Mouse (Mus musculus): ENCODE data around the gene Sh2d2a. TPM values are rescaled to one million over a fixed set of nuclear protein-coding genes. Genes with fewer than 3 reads are reported as not detected.
A peak's percentile ranks its signal among the peaks of the same experiment; 100 is the strongest.
"Not testable (repeated sequence)": the region's sequence is repeated elsewhere in the genome, so short reads cannot be mapped to it uniquely, and the experiment has no call there.

Gene Sh2d2a
- total and polyA plus RNA-seq, 3 experiments, result not detected

GRCm38 (mm10) chr3:87859813-87860212 lies 13.3 kb downstream of the Sh2d2a start (continued):
- TF ChIP-seq HCFC1 (IDR thresholded peaks at IDR 0.05; ENCODE audit: low read depth, low read length), result 0 out of 2 replicates have a peak, but pooled peaks have one; percentile 36

DNA sequence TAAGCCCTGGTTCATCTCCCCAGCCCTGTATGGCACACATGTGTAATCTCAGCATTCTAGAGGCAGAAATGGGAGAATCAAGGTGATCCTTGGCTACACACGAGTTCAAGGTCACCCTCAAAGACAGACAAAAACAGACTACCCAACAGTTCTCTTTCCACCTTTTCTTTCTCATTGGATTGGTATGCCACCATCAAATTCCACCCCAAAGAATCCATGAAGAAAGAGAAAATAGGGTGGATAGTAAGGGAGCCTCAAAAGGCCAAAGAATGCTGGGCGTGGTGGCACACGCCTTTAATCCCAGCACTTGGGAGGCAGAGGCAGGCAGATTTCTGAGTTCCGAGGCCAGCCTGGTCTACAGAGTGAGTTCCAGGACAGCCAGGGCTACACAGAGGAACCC lies 17.6 kb downstream of the Sh2d2a start:
- H3K79me2 ChIP-seq (ENCODE audit: control insufficient read depth, insufficient read depth, low read length, poor library complexity); DNase-seq (ENCODE audit: low read depth, low spot score); H3K27me3 ChIP-seq (ENCODE audit: control insufficient read depth in 1 of 2, insufficient read depth in 2 of 2, low read length in 2 of 2); H3K9ac ChIP-seq (ENCODE audit: control insufficient read depth, low read depth, low read length, poor library complexity, severe bottlenecking); H3K9me3 ChIP-seq (replicated peaks; ENCODE audit: insufficient read depth, low read length); H3K4me1 ChIP-seq (ENCODE audit: control insufficient read depth in 1 of 2, insufficient read depth in 2 of 2, low read length in 2 of 2); H3K27ac ChIP-seq (ENCODE audit: control insufficient read depth, low read depth, low read length); H3K4me3 ChIP-seq (ENCODE audit: control insufficient read depth in 1 of 2, insufficient read depth in 1 of 2, low read depth in 2 of 2, low read length in 2 of 2): not testable (repeated sequence)
- peaks cover 0 to 21% of the 10 kb centered on the region in 2 experiments; a peak in 2 of 4 replicates for H3K36me3 ChIP-seq (ENCODE audit: control insufficient read depth in 1 of 2, insufficient read depth in 2 of 2, low read length in 2 of 2)

DNA sequence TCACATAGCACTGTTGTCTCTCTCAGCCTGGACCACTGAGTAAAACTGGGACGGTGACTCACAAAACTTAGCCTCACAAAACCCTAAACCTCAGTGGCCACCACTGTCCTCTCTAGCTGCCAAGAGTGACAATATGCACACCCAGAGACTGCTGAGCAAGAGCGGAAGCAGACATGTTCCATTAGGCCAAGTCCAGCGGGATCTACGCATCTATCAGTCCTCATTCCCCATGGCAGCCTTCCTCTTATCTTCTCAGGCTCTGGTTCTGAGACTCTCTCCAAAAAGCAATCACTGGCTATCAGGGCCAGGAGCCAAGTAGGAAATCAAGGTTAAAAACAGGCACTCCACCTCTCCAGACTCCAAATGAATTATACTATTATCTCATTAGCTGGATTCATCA lies 31.2 kb downstream of the Sh2d2a start:
- Histone ChIP-seq H3K4me1 (ENCODE audit: control insufficient read depth in 1 of 2, insufficient read depth in 2 of 2, low read length in 2 of 2) (no peaks in the 10 kb centered on the region), H3K36me3 (ENCODE audit: control insufficient read depth in 1 of 2, insufficient read depth in 2 of 2, low read length in 2 of 2) (peaks cover 2 to 10% of the 10 kb centered on the region in 2 experiments; a peak in 3 of 4 replicates), H3K27me3 (ENCODE audit: control insufficient read depth in 1 of 2, insufficient read depth in 2 of 2, low read length in 2 of 2) (no peaks in the 10 kb centered on the region), H3K27ac (ENCODE audit: control insufficient read depth, low read depth, low read length) (no peak overlapping the region), H3K4me3 (ENCODE audit: control insufficient read depth in 1 of 2, insufficient read depth in 1 of 2, low read depth in 2 of 2, low read length in 2 of 2) (no peak overlapping the region), H3K79me2 (ENCODE audit: control insufficient read depth, insufficient read depth, low read length, poor library complexity) (peaks cover 13% of the 10 kb centered on the region), H3K9ac (ENCODE audit: control insufficient read depth, low read depth, low read length, poor library complexity, severe bottlenecking) (no peak overlapping the region), H3K9me3 (replicated peaks; ENCODE audit: insufficient read depth, low read length) (no peaks in the 10 kb centered on the region)
- no peak for DNase-seq (ENCODE audit: low read depth, low spot score)
- TF ChIP-seq TAL1 (IDR thresholded peaks at IDR 0.05; ENCODE audit: low read length) (no peak), JUND (IDR thresholded peaks at IDR 0.05; ENCODE audit: low read depth, low read length) (no peak), MXI1 (IDR thresholded peaks at IDR 0.05; ENCODE audit: low read depth, low read length) (no peak), USF2 (IDR thresholded peaks at IDR 0.05; ENCODE audit: borderline replicate concordance in 1 of 2, insufficient read depth in 1 of 2, low read depth in 1 of 2, low read length in 2 of 2) (no peak), ZNF384 (IDR thresholded peaks at IDR 0.05; ENCODE audit: low read depth, low read length) (no peak), NRF1 (IDR thresholded peaks at IDR 0.05; ENCODE audit: insufficient read depth, low read depth, low read length, poor library complexity, severe bottlenecking) (no peak), GATA1 (IDR thresholded peaks at IDR 0.05; ENCODE audit: low read depth, low read length) (no peak), CHD2 (IDR thresholded peaks at IDR 0.05; ENCODE audit: low read length) (no peak), UBTF (IDR thresholded peaks at IDR 0.05; ENCODE audit: borderline replicate concordance, insufficient read depth, low read depth, low read length) (no peak), POLR2A (IDR thresholded peaks at IDR 0.05; ENCODE audit: control insufficient read depth in 1 of 2, insufficient read depth in 1 of 2, low read depth in 1 of 2, low read length in 2 of 2, poor library complexity in 1 of 2) (no peak), TBP (IDR thresholded peaks at IDR 0.05; ENCODE audit: low read depth, low read length) (no peak), HCFC1 (IDR thresholded peaks at IDR 0.05; ENCODE audit: low read depth, low read length) (no peak)

DNA sequence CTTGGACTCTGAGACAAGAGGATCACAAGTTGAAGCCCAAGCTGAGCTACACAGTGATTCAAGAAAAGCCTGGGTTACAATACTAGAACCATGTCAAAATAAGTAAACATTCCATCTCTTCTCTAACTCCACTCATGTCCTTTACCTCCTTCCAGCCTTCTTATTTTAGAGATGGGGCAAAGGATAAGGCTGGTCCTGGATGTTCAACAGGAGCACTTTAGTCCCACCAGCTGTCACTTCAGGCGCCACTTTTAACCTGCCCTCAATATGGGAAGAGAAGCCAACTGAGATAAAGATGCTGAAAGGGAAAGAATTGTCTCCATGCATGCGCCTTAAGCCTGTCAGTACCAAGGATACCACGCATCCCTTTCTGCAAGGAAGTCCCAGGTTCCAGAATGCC lies 37.7 kb downstream of the Sh2d2a start:
- H3K36me3 ChIP-seq (ENCODE audit: control insufficient read depth in 1 of 2, insufficient read depth in 2 of 2, low read length in 2 of 2), result peaks cover 4 to 16% of the 10 kb centered on the region in 2 experiments; a peak in 3 of 4 replicates
- H3K27ac ChIP-seq (ENCODE audit: control insufficient read depth, low read depth, low read length), result peak overlapping the region; percentile 65; the same call in 1 of the 2 replicates
- H3K27me3 ChIP-seq (ENCODE audit: control insufficient read depth in 1 of 2, insufficient read depth in 2 of 2, low read length in 2 of 2), result no peaks in the 10 kb centered on the region
- no peak for DNase-seq (ENCODE audit: low read depth, low spot score)
- TF ChIP-seq CTCF (IDR thresholded peaks at IDR 0.05 in 2 of 3, conservative IDR thresholded peaks at IDR 0.05 in 1 of 3; ENCODE audit: control insufficient read depth in 1 of 3, insufficient read depth in 1 of 3, low read depth in 2 of 3, low read length in 3 of 3, poor library complexity in 1 of 3, severe bottlenecking in 1 of 3) (no peak), RCOR1 (IDR thresholded peaks at IDR 0.05; ENCODE audit: low read depth, low read length) (no peak), GABPA (IDR thresholded peaks at IDR 0.05; ENCODE audit: low read depth, low read length) (no peak), NRF1 (IDR thresholded peaks at IDR 0.05; ENCODE audit: insufficient read depth, low read depth, low read length, poor library complexity, severe bottlenecking) (no peak), GATA1 (IDR thresholded peaks at IDR 0.05; ENCODE audit: low read depth, low read length) (0 out of 2 replicates have a peak, but pooled peaks have one; percentile 13), SIN3A (IDR thresholded peaks at IDR 0.05; ENCODE audit: low read length) (peak; percentile 56; the same call in 1 of the 2 replicates), TAL1 (IDR thresholded peaks at IDR 0.05; ENCODE audit: low read length) (no peak), ZKSCAN1 (IDR thresholded peaks at IDR 0.05; ENCODE audit: low read depth, low read length) (no peak), E2F4 (IDR thresholded peaks at IDR 0.05; ENCODE audit: borderline replicate concordance, low read depth, low read length) (no peak), MXI1 (IDR thresholded peaks at IDR 0.05; ENCODE audit: low read depth, low read length) (peak; percentile 23; the same call in 1 of the 2 replicates), RAD21 (IDR thresholded peaks at IDR 0.05; ENCODE audit: low read depth, low read length) (no peak), MAZ (IDR thresholded peaks at IDR 0.05; ENCODE audit: low read depth, low read length) (no peak)
- H3K9ac ChIP-seq (ENCODE audit: control insufficient read depth, low read depth, low read length, poor library complexity, severe bottlenecking), result peak overlapping the region; percentile 98
- no peaks in the 10 kb centered on the region for H3K9me3 ChIP-seq (replicated peaks; ENCODE audit: insufficient read depth, low read length)
- H3K4me3 ChIP-seq (ENCODE audit: control insufficient read depth in 1 of 2, insufficient read depth in 1 of 2, low read depth in 2 of 2, low read length in 2 of 2), result peak overlapping the region; percentile 47 to 93
- peaks cover 38% of the 10 kb centered on the region for H3K79me2 ChIP-seq (ENCODE audit: control insufficient read depth, insufficient read depth, low read length, poor library complexity)
- H3K4me1 ChIP-seq (ENCODE audit: control insufficient read depth in 1 of 2, insufficient read depth in 2 of 2, low read length in 2 of 2), result peaks cover 3 to 19% of the 10 kb centered on the region in 2 experiments; a peak in 3 of 4 replicates

Measured in MEL (cell line).